Mouse (Mus musculus) mesoderm, embryonic 11.5 days (tissue): ENCODE measurements around the gene Exosc6.
"Not testable (repeated sequence)": the region's sequence is repeated elsewhere in the genome, so short reads cannot be mapped to it uniquely, and the experiment has no call there.

Experiments used
- DNase-seq: peaks from one replicate; pipeline ENCODE4 v3.0.0-alpha.2; 2012; ENCODE audit warnings: low read depth, low spot score

The Exosc6 gene

DNA sequence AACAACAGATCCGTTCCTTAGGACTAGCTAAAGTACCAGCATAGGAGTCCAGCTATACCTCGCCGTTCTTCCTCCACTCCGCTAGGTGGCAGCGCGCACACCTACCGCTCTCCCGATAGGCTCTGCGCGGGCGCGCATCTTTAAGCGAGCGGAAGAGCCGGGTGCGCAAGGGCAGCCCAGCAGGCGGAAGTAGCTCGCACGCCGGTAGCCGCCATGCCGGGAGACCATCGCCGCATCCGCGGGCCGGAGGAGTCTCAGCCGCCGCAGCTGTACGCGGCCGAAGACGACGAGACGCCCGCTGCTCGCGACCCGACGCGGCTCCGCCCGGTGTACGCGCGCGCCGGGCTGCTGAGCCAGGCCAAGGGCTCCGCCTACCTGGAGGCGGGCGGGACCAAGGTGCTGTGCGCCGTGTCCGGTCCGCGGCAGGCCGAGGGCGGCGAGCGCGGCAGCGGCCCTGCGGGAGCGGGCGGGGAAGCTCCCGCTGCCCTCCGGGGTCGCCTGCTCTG lies at the start of gene Exosc6:
Gene Exosc6, plus strand, starts transcription at position 182 of the 506 bp plus-strand sequence.
- peak; percentile 97 for DNase-seq

DNA sequence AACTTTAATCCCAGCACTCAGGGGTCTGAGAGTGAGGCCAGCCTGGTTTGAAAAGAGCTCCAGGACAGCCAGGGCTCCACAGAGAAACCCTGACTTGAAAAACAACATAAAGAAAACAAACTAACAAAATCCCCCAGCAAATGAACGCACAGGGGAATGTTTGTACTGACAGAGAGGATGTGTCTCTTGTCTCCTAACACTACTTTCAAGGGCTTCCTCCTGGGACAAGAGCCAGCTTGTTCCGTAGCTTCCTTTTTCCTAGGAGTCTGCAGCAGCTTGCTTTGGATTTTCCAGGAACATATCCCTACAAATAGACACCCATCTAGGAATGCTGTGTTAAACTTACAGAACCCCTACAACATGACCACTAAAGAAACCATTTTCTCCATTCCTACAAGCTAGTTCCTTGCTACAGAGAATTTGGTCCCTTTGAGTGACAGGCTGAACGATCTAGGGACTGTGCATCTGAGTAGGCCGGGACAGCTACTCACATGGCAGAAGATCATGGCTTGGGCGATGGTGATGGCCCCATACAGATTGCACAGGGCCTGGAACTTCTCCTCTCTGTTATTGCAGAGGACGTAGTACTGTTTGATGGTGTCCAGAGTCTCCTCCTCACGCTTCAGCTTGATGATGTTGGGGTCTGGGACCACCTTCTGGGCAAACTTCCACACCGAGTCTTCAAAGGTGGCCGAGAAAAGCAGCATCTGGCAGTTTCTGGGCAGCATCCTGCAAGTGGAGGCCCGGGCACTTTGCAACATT lies 45.7 kb upstream of the Exosc6 start:
- DNase-seq: not testable (repeated sequence)

DNA sequence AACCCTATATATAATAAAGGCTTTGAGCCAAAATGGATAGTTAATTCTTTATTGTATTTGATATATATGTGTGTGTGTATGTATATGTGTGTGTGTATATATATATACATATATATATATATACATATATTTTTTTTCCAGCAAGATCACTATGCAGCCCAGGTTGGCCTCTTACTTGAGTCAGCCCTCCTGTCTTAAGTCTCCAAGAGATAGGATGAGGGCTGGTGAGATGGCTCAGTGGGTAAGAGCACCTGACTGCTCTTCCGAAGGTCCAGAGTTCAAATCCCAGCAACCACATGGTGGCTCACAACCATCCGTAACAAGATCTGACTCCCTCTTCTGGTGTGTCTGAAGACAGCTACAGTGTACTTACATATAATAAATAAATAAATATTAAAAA lies 29.5 kb upstream of the Exosc6 start:
- DNase-seq: not testable (repeated sequence)

- peak; percentile 83 for DNase-seq
Observed at GRCm38 (mm10) chr8:111027391-111027937, 28.7 kb upstream of the Exosc6 start.

- DNase-seq: no peak
Observed at GRCm38 (mm10) chr8:111029589-111029988, 26.6 kb upstream of the Exosc6 start.

DNA sequence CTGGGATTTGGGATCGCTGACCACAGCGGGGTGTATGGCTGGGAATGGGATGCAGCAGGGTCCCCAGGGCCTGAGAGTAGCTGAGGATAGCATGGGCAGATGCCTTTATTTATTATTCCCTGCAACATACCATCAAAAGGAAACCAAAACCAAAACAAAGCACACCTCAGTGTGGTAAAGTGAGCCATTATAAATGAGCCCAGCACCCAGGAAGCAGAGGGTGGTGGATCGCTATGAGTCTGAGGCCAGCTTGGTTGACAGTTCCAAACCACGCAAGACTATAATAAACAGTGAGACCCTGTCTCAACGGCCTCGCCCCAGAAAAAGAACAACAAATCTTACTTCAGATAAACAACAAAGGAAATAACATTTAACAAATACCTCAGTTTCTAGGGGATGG lies 26.1 kb upstream of the Exosc6 start:
- DNase-seq: no peak

DNA sequence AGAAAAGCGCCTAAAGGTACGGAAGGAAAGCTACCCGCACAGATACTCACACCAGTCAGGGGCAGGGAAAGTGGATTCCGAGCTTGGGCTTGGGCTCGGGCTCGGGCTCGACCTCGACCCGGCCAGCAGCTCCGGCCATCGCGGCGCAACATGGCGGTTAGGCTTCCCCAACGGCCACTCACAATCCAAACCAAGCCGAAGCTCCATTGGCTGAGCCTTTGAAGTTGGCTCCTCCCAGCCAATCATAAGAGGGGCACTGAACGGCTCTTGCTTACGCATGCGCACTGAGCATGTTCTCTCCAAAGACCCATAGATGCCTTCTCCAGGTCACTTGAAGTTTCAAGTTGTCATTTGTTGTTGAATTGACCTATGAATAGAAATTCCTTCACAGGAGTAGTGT lies 24.6 kb upstream of the Exosc6 start, which contains the start of gene Ddx19b:
Gene Ddx19b, minus strand, starts transcription at position 180 of the 400 bp plus-strand sequence.
- no peak for DNase-seq

DNA sequence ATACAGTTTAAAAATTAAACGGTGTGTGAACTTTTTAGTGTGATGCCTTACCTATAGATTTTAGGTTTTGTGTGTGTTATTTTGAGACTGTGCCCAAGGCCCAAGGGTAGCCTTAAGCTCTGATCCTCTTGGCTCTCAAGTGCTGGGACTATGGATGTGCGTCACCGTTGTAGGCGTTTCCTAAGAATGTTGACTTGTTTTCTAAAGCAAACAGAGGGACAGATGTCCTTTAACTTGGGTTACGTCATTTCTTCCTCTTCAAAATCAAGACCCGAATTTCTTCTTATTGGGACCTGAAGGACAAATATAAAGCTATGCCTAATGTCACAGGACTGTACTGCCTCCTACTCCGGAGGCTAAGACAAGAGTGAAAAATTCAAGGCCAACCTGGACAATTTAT lies 23.2 kb upstream of the Exosc6 start, which contains the start of gene Aars:
Gene Aars, plus strand, starts transcription at position 229 of the 400 bp plus-strand sequence.
- DNase-seq: no peak

DNA sequence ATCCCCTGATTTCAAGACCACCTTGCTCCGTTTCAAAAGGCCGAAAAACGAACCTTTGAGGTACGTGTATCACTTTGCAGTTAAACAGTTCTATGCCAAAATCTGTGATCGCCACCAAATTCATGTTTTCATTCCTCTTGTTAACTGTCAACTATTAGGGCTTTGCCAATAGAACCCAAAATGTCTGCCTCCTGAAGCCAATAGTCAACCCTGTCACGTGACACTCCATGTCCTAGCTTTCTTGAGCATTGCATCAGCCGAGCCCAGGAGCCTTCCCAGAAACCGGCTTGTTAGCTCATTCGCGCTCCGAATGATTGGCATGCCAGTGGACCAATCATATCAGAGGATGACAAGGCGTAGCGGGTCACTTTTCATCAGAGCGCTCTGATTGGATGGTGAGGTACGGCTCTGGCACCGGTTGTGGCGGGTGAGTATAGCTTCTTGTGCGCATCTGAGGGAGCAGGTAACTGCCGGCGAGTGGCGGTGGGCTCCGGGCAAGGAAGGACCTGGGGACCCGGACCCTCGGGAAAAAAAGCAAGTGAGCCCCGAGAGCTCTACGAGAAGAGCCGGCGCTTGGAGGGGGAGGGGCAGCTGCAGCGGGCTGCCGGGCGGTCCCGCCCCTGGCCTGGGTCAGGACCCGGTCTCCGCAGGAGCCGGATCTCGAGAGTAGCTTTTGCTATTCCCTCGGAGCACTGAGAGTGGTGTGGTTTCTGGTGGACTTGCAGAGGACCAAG lies 22.5 kb upstream of the Exosc6 start:
- DNase-seq: peak; percentile 100

DNA sequence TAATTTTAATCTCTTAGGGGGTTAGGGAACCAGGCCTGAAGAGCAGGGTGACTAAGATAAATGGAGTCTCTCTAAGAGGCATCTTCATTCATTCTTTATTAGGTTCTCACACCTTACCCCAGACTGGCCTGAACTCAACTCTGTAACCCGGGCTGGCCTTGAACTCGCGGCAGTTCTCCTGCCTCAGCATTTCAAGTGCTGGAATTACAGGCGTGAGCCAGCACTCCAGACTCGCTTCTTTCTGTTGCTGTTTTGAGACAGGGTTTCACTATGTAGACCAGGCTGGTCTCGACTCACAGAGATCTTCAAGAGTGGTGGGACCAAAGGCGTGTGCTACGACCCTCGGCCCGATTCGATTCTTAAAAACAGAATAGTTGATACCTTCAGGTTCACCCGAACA lies 21.9 kb upstream of the Exosc6 start:
- no peak for DNase-seq

GRCm38 (mm10) chr8:111036591-111036990 lies 19.5 kb upstream of the Exosc6 start:
- DNase-seq: no peak

DNA sequence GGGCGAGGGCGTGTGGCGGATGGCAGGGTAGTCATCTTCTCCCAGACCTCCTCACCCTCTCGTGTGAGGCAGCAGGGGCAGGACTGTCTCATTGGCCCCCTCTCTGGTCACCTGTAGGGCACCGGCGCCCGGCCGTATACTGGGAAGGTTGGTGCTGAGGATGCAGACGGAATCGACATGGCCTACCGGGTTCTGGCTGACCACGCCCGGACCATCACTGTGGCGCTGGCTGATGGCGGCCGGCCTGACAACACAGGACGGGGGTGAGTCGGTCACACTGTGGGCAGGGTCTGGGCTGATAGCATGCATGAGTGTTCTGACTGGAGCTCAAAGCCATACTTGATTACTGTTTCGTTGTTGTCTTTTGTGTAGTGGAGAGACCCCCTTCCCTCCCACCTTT lies 13.6 kb upstream of the Exosc6 start:
- no peak for DNase-seq

GRCm38 (mm10) chr8:111044003-111044734 lies 12.0 kb upstream of the Exosc6 start:
- no peak for DNase-seq

GRCm38 (mm10) chr8:111048694-111049093 lies 7.4 kb upstream of the Exosc6 start:
- DNase-seq: no peak

DNA sequence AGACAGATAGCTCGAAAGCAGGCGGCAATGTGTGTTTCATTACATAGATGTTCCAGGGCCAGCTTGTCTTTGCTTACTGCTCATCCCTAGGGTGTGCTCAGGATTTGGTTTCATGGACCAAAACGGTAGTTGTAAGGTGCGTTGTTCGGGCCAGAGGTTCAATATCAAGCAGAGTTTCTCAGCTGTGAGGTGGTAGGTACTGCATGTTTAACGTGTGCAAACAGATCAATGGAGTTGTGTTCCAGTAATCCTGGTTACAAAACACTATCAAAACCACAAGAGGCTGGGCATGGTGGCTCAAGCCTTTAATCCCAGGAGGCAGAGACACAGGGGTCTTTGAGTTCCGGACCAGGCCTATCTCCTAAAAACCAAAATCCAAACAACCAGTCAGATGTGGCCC lies 7.0 kb upstream of the Exosc6 start:
- DNase-seq: no peak

DNA sequence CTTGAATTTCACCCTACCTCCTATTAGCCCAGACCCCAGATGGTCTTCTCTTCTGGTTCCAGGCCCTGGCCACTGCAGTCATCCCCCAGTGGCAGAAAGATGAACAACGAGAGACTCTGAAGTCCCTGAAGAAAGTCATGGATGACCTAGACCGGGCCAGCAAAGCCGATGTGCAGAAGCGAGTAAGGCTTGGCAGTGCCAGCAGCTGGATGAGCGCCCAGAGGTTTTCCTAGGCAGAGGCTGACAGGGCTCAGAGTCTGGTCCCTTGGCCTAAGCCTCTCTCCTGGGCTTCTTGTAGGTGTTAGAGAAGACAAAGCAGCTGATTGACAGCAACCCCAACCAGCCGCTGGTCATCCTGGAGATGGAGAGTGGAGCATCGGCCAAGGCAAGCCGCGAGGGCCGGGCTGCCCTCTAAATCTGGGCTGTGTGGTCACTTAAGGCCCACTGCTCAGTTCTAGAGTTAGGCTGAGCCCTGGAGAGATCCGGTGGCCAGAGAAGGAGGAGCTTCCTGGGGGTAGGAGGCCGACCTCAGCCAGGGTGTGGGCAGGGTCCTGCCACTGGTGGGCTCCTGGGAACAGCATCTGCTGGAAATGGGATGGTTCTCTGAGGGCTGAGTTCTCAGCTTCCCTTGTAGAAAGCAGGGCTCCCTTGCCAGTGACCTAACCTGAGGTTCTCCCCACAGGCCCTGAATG lies 2.2 kb upstream of the Exosc6 start:
- no peak for DNase-seq

DNA sequence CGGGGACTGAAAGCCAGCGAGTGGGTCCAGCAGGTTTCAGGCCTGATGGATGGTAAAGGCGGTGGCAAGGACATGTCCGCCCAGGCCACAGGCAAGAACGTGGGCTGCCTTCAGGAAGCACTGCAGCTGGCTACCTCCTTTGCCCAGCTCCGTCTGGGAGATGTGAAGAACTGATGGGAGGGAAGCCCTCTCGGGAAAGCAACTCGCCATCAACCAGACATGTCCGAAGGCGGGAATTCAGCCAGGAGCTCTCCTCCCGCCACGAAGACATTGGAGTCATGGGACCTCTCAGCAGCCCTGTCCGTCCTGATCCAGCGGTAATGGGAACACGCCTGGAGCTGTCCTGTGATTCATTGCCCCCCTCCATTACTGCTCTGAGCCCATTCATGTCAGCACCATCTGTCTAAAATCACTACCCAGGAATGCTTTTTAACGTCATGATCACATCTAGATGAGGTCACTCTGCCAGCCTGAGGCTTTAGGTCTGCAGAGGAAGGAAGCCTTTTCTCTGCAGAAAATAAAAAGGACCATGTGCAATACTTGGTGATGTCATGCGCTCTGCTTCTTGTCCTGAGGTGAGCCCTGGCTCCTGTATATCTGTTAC lies 1.0 kb upstream of the Exosc6 start:
- DNase-seq: no peak

DNA sequence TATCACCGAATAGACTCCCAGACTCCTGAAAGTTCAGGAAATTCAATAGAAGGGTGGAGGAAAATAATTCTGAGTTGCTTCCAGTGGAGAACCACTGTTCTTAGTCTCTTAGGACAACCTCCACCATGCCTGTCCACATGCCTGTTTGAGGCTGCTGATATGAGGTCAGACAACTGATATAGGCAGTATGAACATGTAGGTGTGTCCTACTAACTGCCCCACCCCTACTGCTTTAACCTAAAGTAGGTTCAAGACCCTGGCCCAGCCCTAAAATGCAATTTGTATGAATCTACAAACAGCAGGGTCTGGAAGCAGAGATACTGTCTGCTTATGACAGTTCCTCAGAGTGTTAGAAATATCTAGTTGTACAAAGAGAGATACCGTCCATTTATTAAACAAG lies 478 bp upstream of the Exosc6 start:
- no peak for DNase-seq

- peak; percentile 34 for DNase-seq
Observed at GRCm38 (mm10) chr8:111056691-111057293, 653 bp downstream of the Exosc6 start.

GRCm38 (mm10) chr8:111058946-111059572 lies 2.9 kb downstream of the Exosc6 start:
- no peak for DNase-seq
